Mouse (Mus musculus) neutrophil, adult 5-6 weeks (primary cell): Measurements from ENCODE around the gene 1700003E16Rik. TPM values are rescaled to one million over a fixed set of nuclear protein-coding genes. Genes with fewer than 3 reads are reported as not detected.

ENCODE experiments used
- ATAC-seq: fragments of 151-379, 151-347 bp; 2 replicates; pipeline ENCODE4 v1.8.0; 2017; ENCODE audit warnings: mild to moderate bottlenecking, moderate TSS enrichment; ENCODE audit not compliant: insufficient number of reproducible peaks, poor library complexity, low FRiP score, severe bottlenecking; ENCODE audit errors: extremely low read depth
- total RNA-seq: library from RNA; stranded (forward); fragments of 200-1000 nt; gene quantifications from 2 replicates; pipeline ENCODE4 v1.2.3, GENCODE M21; 2017

1700003E16Rik gene
- total RNA-seq, 1 experiment from 2014 or later = not detected

- no peak for ATAC-seq
Observed at GRCm38 (mm10) chr6:83147280-83147679, 8.9 kb upstream of the 1700003E16Rik start.

- no peak for ATAC-seq
Observed at GRCm38 (mm10) chr6:83151721-83152120, 4.5 kb upstream of the 1700003E16Rik start.

GRCm38 (mm10) chr6:83153038-83153437 is 3.2 kb upstream of the 1700003E16Rik start:
- ATAC-seq = no peak

- ATAC-seq = no peak
Observed at GRCm38 (mm10) chr6:83153485-83153884, 2.7 kb upstream of the 1700003E16Rik start.

DNA sequence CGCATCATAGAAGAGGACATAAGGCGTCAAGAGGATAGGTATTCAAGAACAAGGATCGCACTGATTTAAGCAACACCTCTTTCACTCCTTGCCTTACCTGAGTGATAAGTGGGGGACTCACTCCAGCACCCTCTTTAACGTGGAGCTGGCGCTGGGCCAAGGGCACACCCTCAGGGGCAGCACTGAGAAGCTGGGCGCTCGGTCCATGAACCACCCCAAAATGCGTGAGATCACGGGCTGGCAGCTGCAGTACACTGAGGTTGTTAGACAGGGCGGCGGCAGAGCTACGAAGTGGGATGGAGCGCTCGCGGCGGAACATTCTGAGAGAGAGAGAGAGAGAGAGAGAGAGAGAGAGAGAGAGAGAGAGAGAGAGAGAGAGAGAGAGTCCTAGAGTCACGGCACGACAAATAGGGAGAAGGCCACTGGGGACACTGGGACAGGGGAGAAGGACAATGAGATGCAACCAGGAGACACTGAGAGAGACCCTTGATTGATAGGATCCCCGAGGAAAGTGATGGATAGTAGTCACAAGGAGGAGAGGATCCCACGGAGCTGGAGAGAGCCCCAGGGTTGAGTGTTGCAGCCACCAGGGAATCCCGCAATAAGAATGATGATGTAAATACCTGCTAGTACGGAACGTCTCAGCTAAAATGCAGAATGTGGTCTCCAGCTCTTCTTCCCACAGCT is 509 bp upstream of the 1700003E16Rik start:
- ATAC-seq = no peak

DNA sequence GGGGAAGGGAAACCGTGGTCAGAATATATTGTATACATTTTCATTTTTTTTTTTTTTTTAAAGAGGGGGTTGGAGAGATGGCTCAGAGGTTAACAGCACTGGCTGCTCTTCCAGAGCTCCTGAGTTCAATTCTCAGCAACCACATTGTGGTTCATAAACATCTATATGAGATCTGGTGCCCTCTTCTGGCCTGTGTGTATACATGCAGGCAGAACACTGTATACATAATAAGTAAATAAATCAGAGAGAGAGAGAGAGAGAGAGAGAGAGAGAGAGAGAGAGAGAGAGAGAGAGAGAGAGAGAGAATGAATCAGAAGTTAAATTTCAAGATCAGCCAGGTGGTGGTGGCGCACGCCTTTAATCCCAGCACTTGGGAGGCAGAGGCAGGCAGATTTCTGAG is 3.3 kb downstream of the 1700003E16Rik start:
- ATAC-seq = peak; percentile 51; the same call in 1 of the 2 replicates

- ATAC-seq = no peak
Observed at GRCm38 (mm10) chr6:83161442-83161841, 5.2 kb downstream of the 1700003E16Rik start.

DNA sequence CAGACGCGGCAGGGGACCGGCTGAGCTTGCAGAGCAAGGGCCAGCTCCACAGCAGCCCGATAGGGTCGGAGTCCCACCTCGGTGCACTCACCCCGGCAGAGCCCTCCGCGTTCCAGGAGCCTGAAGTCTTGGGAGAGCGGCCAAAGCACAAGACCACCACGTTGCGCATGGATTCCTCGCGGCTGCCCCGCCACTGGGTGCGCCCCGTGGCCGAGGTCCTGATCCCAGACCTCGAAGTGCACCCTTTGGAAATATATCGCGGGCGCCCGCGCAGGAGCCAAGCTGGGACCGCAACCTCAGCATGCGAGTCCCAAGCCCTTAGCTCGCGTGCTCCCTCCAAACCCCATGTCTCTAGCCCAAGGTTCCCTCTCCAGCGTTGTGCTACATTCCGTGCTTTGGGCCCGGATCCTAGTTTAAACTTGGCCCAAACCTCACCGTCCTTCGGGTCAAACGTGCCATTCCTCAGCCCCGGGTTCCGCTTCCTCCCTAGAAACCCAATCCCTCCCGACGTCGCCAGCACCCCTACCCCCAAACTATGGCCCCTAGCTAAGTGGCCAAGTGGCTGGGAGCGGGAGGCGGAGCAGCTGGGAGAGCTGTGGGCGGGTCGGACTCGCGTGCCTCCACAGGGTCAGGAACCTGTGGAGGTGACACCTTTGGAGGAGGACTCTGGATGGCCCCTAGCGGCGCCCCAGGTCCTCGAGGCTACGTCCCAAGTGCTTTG is 5.9 kb downstream of the 1700003E16Rik start:
- no peak for ATAC-seq

GRCm38 (mm10) chr6:83162701-83163100 is 6.5 kb downstream of the 1700003E16Rik start:
- peak; percentile 28; the same call in 1 of the 2 replicates for ATAC-seq

GRCm38 (mm10) chr6:83165026-83165606 is 8.9 kb downstream of the 1700003E16Rik start:
- no peak for ATAC-seq

GRCm38 (mm10) chr6:83165607-83166242 is 9.5 kb downstream of the 1700003E16Rik start, which contains the start of gene Dctn1:
Gene Dctn1 (plus strand): TSS chr6:83165920.
- peak; percentile 90 for ATAC-seq

DNA sequence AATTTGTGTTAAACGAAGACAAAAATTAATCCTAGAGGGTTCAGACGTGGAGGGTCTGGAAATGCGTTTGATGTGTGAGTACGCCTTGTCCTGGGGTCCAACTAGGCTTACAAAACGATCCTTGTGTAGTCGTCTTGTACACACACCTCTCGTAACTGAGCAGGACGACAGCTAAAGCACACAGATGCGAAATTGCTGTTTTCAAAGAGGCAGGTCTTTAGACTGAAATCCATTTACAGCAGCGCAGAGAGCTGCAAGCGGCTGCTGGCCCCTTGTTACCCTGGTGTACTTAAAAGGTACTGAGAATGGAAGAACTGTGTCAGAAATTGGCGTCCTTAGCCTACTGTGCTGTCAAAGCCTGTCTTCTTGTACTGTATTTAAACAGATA is 10.0 kb downstream of the 1700003E16Rik start:
- 0 out of 2 replicates have a peak, but pooled peaks have one; percentile 17 for ATAC-seq

DNA sequence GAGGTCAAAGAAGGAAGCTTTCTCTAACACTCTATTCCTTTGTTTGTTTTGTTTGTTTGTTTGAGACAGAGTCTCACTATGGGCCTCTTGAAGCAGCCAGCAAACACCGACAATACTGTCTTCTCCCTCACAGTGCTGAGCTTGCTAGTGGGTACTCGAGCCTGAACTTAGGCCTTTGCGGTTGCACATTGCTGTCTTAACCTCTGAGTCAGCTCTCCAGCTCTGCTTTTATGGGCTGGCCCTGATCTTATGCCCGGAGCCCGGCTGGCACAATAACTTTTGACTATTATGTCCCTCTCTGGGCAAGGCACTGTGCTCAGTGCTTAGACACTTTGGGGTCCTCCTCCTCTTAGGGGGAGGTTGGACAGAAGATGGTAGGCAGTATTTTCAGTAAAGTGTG is 13.7 kb downstream of the 1700003E16Rik start:
- ATAC-seq = no peak

DNA sequence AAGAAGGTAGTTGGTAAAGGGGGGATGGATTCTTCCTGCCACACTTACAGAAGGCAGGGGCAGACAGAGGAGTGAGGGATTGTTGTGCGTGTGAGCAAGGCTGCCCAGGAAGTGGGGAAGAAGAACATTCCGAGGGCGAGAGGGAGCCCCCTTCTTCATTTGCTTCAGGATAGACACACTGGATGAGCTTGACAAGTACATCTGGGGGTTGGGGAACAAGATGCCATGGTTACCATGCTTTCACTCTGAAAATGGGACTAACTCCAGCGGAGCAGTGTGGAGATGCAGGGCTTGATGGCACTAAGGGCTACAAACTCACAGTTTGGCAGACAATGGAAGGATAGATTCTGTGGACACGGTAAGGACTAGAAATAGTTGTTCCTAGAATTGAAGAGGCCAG is 14.9 kb downstream of the 1700003E16Rik start:
- no peak for ATAC-seq

DNA sequence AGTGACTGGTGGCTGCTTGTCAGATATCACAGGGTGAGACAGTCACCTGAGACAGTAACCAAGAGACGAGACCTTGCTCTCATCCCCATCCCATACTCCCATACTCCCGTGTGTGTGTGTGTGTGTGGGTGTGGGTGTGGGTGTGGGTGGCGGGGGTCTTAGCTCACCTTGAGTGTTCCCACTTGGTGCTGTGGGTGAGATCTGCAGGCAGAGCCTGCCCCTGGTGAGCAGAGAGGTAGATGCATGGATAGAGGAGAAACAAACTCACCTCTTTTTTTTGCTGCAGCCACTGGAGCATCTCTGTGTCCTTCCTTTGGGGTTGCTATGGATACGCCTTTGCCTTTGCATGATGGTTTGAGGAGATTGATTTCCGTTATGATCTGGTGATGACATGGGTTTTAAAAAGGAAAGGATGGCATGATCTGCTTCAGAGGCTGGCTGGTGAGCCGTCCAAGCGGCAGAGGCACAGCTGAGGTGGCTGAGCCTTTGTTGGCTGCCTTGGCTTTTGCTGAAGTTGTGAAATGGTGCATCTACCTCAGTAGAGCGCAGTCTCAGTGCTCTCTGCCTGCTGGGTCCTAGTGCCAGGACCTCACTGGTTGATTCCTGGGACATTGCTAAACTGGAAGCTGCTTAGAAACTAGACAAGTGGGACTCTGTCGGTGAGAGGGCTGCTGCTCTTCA is 16.2 kb downstream of the 1700003E16Rik start:
- no peak for ATAC-seq

- ATAC-seq = no peak
Observed at GRCm38 (mm10) chr6:83175996-83176395, 19.8 kb downstream of the 1700003E16Rik start.

DNA sequence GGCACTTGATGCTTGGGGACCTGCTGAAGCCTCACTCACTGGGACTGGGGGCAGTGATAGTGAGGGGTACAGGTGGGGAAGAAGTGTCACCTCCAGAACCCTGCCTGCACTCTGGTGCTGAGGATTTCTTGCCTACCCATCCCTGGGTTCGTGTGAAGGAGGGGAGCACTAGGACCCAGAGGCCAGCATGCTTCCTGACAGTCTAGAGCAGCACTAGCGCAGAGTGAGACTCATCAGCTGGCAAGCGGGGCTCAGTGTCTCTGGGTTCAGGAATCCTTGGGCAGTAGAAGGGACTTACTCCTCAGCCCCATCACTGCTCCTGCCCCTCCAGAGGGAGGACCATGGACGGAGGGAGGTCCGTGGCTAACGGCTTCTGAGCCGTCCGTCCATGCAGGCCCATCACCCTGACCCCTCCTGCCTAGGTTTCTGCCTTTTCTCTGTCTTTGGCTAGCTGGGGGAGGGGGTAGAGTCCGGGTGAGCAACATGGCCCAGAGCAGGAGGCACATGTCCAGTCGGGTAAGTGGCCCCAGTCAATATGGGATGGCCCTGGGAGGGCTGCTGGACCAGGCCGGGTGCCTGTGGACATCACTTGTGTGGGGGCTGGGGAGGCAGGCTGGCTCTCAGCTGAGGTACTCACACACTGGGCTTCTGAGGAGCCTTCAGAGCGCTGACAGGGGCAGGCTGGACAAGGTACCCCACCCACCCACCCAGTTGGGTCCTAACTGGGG is 23.4 kb downstream of the 1700003E16Rik start:
- ATAC-seq = no peak

- no peak for ATAC-seq
Observed at GRCm38 (mm10) chr6:83180605-83181004, 24.4 kb downstream of the 1700003E16Rik start.
